Mouse (Mus musculus) forebrain, embryonic 11.5 days (tissue): Measurements from ENCODE around the gene March9. TPM values are rescaled to one million over a fixed set of nuclear protein-coding genes. Genes with fewer than 3 reads are reported as not detected.

ENCODE experiments used
- ATAC-seq: fragments of 200-750 bp; cut with Nextera tagmentation; replicated peaks from 2 replicates; pipeline ENCODE4 v1.8.0; 2017; ENCODE audit warnings: moderate TSS enrichment; ENCODE audit not compliant: low FRiP score
- DNase-seq: peaks from one replicate; pipeline ENCODE4 v3.0.0-alpha.2; 2017; ENCODE audit warnings: low spot score
- H3K27ac ChIP-seq: fragments of 300-500 bp; sonication (generic); 2 replicates; pipeline ENCODE4 v1.5.1; 2014; ENCODE audit warnings: low read depth, low read length
- H3K27me3 ChIP-seq: fragments of 300-500 bp; sonication (generic); 2 replicates; pipeline ENCODE4 v1.6.1; 2014; ENCODE audit warnings: mild to moderate bottlenecking, low read length, mixed read lengths; ENCODE audit not compliant: control insufficient read depth, insufficient read depth
- H3K36me3 ChIP-seq: fragments of 300-500 bp; sonication (generic); 2 replicates; pipeline ENCODE4 v1.6.1; 2014; ENCODE audit warnings: mild to moderate bottlenecking, low read length, moderate library complexity, mixed read lengths; ENCODE audit not compliant: control insufficient read depth, insufficient read depth
- H3K4me1 ChIP-seq: fragments of 300-500 bp; sonication (generic); replicated peaks from 2 replicates; pipeline ENCODE4 v1.6.1; 2014; ENCODE audit warnings: low read length, mixed read lengths; ENCODE audit not compliant: control insufficient read depth, insufficient read depth
- H3K4me2 ChIP-seq: fragments of 300-500 bp; sonication (generic); 2 replicates; pipeline ENCODE4 v1.6.1; 2014; ENCODE audit warnings: low read depth, mild to moderate bottlenecking, low read length, moderate library complexity, mixed read lengths; ENCODE audit not compliant: severe bottlenecking
- H3K4me3 ChIP-seq: fragments of 300-500 bp; sonication (generic); 2 replicates; pipeline ENCODE4 v1.5.1; 2014; ENCODE audit warnings: low read depth, low read length
- H3K9ac ChIP-seq: fragments of 300-500 bp; sonication (generic); 2 replicates; pipeline ENCODE4 v1.6.1; 2014; ENCODE audit warnings: low read length
- H3K9me3 ChIP-seq: fragments of 300-500 bp; sonication (generic); 2 replicates; pipeline ENCODE4 v1.6.1; 2016; ENCODE audit warnings: low read length, mixed read lengths; ENCODE audit not compliant: control insufficient read depth
- WGBS: fragments of 180-500 bp; shearing (Covaris S2); extraction: QIAGEN DNeasy Blood & Tissue Kit; methylation state at CpG from one replicate; pipeline ENCODE4 v1.1.7; 2014; 5-methylcytosine and 5-hydroxymethylcytosine counted together
- polyA plus RNA-seq: library from polyadenylated mRNA; unstranded; fragments of >200 nt; fragmentation: Nextera tagmentation; extraction: Ambion mirVana; gene quantifications from 2 replicates; pipeline ENCODE4 v1.2.1, GENCODE M21; 2014

Gene March9
- polyA plus RNA-seq, 1 experiment from 2014 or later: 2.7 TPM

DNA sequence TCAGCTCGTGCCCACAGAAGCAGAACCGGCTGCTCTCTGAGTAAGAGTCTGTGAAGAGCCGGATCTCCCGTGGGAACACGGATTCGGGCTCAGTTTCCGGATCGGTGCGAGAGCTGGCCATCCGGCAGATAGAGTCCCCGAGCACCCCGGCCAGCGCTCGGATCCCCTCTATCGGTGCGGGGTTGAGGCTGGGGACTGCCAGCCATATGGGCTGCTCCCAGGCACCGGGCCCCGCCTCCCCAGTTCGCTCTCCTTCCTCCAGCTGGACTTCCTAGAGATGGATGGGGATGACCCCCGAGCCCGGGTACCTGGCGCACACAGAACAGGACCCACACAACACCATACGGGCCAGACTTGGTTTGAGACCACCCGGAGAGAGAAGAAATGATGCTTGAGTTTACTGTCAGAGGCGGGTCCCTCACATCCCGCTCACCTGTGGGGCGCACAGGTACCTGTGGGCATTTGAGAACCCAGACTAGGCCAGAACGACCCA lies 18.7 kb downstream of the March9 start, which contains the start of the genes Mettl1 and Eef1akmt3:
Gene Mettl1, plus strand, starts transcription at position 141 of the 493 bp plus-strand sequence.
Gene Eef1akmt3, minus strand, starts transcription at position 240 of the 493 bp plus-strand sequence.
- H3K4me3 ChIP-seq: peak within 1 kb of the TSS; percentile 69
- DNase-seq: peak; percentile 77
- H3K4me1 ChIP-seq: 0 out of 2 replicates have a peak, but pooled peaks cover 2% of the 10 kb centered on the region
- peak within 1 kb of the TSS; percentile 99 for H3K4me2 ChIP-seq
- H3K9ac ChIP-seq: peak within 1 kb of the TSS; percentile 58
- under 1% methylated on average over 28 of the region's 28 CpGs for WGBS
- ATAC-seq: peak; percentile 75
- H3K27me3 ChIP-seq: peaks cover 2% of the 10 kb centered on the region; the same call in 1 of the 2 replicates
- no peaks in the 10 kb centered on the region for H3K36me3 ChIP-seq
- no peak within 1 kb of the TSS for H3K27ac ChIP-seq
- no peaks in the 10 kb centered on the region for H3K9me3 ChIP-seq

DNA sequence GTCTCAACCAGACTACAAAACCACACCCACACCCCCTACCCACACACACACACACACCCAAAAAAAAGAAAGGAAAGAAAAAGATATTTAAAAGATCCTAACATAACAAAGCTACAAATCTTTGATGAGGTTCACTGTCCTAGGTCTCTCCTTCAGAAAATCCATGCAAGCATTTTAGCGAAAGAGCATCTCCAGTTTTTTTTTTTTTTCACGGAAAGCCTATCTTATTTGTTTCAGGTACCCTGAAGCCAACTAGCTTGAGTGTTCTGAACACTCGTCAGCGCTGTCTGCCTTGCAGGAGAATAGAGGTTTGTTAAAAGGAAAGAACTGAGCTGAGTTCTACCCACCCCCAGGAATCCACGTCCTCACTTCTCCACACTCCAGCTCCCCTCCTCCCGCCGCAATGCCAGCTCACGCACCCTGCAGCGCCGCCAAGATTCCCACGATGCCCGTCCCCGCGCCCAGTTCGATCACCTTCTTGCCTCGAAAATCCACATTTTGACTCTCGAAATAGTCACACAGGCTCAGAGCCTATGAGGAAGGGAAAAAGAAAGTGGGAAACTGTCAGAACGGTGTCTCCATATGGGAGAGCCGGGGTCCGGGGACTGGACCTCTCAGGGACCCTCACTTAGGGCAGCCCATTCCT lies 19.3 kb downstream of the March9 start:
- ATAC-seq: 0 out of 2 replicates have a peak, but pooled peaks have one; percentile 17

DNA sequence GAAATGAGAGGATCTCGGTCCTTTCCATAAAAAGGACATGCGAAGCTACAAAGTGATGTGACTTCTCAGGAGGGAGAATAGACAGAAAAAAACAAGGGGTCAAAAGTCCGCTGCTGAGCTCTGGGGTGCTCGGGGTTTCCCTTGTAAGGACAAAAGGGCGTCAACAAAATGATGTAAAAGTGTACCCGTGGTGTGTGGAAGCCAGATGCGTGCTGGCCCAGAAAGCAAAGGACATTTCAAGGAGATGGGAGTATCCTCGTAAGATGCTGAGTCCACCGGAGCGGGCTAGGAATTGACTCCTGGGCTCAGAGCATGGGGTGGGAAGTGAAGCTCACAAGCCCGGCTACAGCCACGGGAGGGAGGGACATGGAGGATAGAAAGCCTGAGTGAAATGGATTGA lies 22.3 kb downstream of the March9 start:
- Histone ChIP-seq H3K4me3 (no peak overlapping the region), H3K4me1 (no peaks in the 10 kb centered on the region), H3K27ac (no peak overlapping the region), H3K36me3 (no peaks in the 10 kb centered on the region), H3K9ac (no peak overlapping the region), H3K9me3 (no peaks in the 10 kb centered on the region), H3K4me2 (no peak overlapping the region), H3K27me3 (peaks cover 2% of the 10 kb centered on the region; the same call in 1 of the 2 replicates)
- ATAC-seq (no peak), DNase-seq (no peak)
- 72% methylated on average over 12 of the region's 12 CpGs for WGBS

More for the DNA sequence above, 19.3 kb downstream of the March9 start:
- Histone ChIP-seq H3K9ac (peak overlapping the region; percentile 58), H3K4me1 (0 out of 2 replicates have a peak, but pooled peaks cover 2% of the 10 kb centered on the region), H3K27ac (no peak overlapping the region), H3K36me3 (no peaks in the 10 kb centered on the region), H3K4me3 (peak overlapping the region; percentile 69), H3K27me3 (peaks cover 2% of the 10 kb centered on the region; the same call in 1 of the 2 replicates), H3K4me2 (peak overlapping the region; percentile 99), H3K9me3 (no peaks in the 10 kb centered on the region)
- DNase-seq: no peak
- WGBS: under 1% methylated on average over 20 of the region's 20 CpGs

DNA sequence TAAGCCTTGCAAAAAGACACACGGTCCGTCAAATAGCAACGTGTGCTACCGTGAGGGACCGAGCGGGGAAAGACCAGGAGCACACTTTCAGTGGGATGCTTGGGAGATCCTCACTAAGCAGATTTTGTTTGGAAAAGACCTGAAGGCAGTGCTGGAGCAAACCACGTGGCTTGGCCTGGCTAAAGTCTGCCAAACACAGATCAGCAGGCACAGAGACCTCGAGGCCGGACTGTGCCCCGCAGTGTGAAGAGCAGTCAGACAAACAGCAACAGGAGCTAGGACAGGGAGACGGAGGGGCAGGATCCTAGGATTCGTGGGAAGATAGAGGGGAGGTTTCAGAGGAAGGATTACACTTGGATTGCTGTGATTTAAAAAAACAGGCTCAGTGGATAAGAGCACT lies 23.7 kb downstream of the March9 start:
- H3K36me3 ChIP-seq: no peaks in the 10 kb centered on the region
- ATAC-seq (no peak), DNase-seq (no peak)
- no peaks in the 10 kb centered on the region for H3K9me3 ChIP-seq
- H3K27me3 ChIP-seq: peaks cover 2% of the 10 kb centered on the region; the same call in 1 of the 2 replicates
- 84% methylated on average over 12 of the region's 12 CpGs for WGBS
- no peaks in the 10 kb centered on the region for H3K4me1 ChIP-seq
- H3K27ac ChIP-seq: no peak overlapping the region
- no peak overlapping the region for H3K4me2 ChIP-seq
- no peak overlapping the region for H3K9ac ChIP-seq
- H3K4me3 ChIP-seq: no peak overlapping the region

DNA sequence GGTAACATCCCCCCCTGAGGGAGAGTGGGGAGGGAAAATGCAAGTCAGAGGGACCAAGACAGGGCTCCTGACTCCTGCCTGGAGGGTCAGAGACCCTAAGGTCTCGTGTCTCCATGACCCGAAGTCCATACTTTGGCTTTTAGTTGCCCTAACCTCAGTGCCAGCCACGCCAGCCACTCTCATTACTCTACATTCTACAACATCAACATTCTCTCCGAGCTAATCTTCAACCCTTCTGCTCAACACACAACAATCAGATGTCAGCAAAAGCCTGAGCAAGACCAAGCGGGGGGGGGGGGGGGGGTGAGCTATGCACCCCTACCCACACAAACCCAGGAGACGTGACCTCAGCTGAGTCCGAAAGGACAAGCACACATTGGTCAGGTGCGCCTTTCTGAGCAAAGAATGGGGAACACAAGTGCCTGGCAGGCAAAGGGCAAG lies 26.7 kb downstream of the March9 start:
- Histone ChIP-seq H3K27me3 (no peaks in the 10 kb centered on the region), H3K27ac (no peak overlapping the region), H3K36me3 (no peaks in the 10 kb centered on the region; the same call in 1 of the 2 replicates), H3K4me3 (no peak overlapping the region), H3K9me3 (no peaks in the 10 kb centered on the region), H3K4me1 (peaks cover 4% of the 10 kb centered on the region), H3K9ac (no peak overlapping the region), H3K4me2 (no peak overlapping the region)
- 83% methylated on average over 8 of the region's 8 CpGs for WGBS
- no peak for ATAC-seq
- no peak for DNase-seq

DNA sequence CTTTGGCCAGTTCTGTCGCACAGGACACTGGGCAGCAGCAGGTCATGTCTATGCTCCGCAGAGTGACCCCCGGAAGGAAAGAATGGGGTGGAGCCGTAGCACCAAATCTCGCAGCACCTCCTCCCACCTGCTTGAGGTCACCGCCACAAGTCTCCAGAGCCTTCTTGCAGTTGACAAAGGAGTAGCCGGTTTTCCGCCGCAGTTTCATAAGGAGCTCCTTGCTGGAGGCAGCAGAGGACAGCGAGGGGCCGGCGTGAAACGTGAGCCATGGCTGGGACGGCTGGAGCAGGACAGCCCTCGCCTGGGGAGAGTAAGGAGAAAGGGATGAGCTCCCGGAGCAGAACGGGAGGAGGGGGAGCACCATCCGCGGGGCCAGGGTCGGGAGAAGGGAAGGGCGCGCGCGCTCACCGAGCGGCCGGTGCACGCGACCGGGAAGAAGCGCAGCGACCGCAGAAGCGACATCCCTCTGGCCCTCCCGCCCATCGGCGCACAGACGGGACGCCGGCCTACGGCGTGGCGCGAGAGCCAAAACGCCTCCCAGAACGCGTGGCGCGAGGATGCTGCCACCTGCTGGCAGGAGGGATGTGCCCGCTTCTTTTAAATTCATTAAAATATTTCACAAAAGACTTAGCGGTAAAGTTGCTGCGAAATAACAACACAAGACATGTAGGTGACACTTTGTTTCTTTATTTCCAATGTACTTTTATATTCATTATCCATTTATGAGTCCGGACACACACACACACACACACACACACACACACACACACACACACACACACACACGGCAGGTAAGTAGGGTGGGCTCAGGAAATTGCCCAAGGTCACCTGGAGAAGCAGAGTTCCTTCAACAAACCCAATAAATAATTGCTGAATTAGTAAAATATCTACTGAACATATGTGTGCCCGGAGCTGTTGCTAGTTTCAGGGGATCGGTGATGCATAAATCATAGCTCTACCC lies 29.4 kb downstream of the March9 start, which contains the start of gene Tsfm:
Gene Tsfm, minus strand, starts transcription at position 505 of the 961 bp plus-strand sequence.
- peaks cover 4% of the 10 kb centered on the region for H3K4me1 ChIP-seq
- H3K9ac ChIP-seq: peak within 1 kb of the TSS; percentile 93
- peak; percentile 86 for ATAC-seq
- peak within 1 kb of the TSS; percentile 79 for H3K4me2 ChIP-seq
- peaks cover 2% of the 10 kb centered on the region; the same call in 1 of the 2 replicates for H3K36me3 ChIP-seq
- H3K27ac ChIP-seq: peak within 1 kb of the TSS; percentile 66; the same call in 1 of the 2 replicates
- DNase-seq: peak; percentile 94
- no peaks in the 10 kb centered on the region for H3K9me3 ChIP-seq
- 6% methylated on average over 55 of the region's 56 CpGs for WGBS
- no peaks in the 10 kb centered on the region for H3K27me3 ChIP-seq
- peak within 1 kb of the TSS; percentile 59 for H3K4me3 ChIP-seq

DNA sequence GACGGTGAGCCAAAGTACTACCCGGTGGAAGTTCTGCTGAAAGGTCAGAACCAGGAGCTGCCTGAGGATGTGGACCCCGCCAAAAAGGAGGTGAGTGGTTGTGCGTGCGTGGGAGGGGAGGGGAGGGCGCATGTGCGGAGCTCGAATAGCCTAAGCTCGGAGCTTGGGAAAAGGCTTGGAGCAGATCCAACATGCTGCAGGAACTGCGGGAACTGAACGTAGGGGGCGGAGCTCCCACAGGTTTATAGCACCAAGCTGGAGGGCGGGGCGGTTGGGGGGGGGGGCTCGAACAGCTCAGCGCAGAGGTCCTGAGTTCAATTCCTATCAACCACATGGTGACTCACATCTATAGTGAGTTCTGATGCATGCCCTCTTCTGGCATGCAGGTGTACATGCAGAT lies 41.6 kb downstream of the March9 start:
- DNase-seq (no peak), ATAC-seq (no peak)
- no peaks in the 10 kb centered on the region for H3K9me3 ChIP-seq
- H3K36me3 ChIP-seq: no peaks in the 10 kb centered on the region; the same call in 1 of the 2 replicates
- no peaks in the 10 kb centered on the region for H3K27me3 ChIP-seq
- H3K27ac ChIP-seq: no peak overlapping the region
- H3K9ac ChIP-seq: no peak overlapping the region
- H3K4me3 ChIP-seq: no peak overlapping the region
- 81% methylated on average over 16 of the region's 16 CpGs for WGBS
- no peak overlapping the region for H3K4me2 ChIP-seq
- H3K4me1 ChIP-seq: no peaks in the 10 kb centered on the region

DNA sequence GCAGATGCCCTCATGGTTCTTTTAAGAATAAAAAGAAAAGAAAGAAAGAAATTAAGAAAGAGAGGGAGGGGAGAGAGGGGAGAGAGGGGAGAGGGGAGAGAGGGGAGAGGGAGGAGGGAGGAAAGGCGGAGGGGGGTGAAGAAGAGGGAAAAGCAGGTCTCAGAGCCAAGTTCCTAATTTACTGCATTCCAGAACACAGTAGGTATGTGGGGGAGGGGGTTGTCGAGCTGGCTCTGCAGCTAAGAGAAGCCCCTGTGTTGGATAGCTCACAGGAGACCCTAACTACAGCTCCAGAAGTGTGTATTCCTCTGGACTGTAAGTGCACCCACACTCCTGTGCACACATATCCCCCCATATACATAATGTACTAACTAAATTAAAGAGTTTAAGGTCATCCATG lies 42.9 kb downstream of the March9 start:
- ATAC-seq (no peak), DNase-seq (no peak)
- 30% methylated on average over 2 of the region's 2 CpGs for WGBS
- H3K36me3 ChIP-seq: no peaks in the 10 kb centered on the region; the same call in 1 of the 2 replicates
- no peaks in the 10 kb centered on the region for H3K9me3 ChIP-seq
- no peaks in the 10 kb centered on the region for H3K27me3 ChIP-seq
- no peak overlapping the region for H3K9ac ChIP-seq
- H3K4me2 ChIP-seq: no peak overlapping the region
- no peaks in the 10 kb centered on the region for H3K4me1 ChIP-seq
- no peak overlapping the region for H3K4me3 ChIP-seq
- no peak overlapping the region for H3K27ac ChIP-seq
